Mouse (Mus musculus) neutrophil, adult 83 days (primary cell): ENCODE measurements around the gene Arhgef16. TPM values are rescaled to one million over a fixed set of nuclear protein-coding genes. Genes with fewer than 3 reads are reported as not detected.

Experiments
- total RNA-seq, 2 experiments: library from RNA; stranded (reverse); gene quantifications; one replicate each; pipeline ENCODE4 v1.2.4; 2023

Gene Arhgef16
- total RNA-seq, result not detected

DNA sequence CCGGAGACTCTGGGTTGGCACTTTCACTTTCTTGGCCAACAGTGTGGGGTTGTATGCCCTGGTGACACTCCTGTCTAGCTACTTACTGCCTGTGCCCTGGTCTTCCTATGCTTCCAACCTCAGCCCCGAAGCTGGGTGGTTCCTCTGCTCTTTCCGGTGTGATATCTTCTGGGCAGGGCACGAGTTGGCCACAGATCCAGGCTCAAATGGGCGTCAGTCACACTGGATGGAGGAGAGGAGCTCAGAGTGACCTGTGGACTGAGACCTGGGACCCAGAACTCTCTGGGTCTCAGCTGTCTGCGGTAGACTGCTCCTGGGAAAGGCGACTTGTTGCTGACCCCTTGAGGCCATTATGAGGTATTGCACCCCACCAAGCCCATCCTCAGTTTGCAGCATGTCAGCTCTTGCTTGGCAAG lies at the start of gene Arhgef16:
Arhgef16 (minus strand) TSS at position 211 of the 416 bp plus-strand sequence.

DNA sequence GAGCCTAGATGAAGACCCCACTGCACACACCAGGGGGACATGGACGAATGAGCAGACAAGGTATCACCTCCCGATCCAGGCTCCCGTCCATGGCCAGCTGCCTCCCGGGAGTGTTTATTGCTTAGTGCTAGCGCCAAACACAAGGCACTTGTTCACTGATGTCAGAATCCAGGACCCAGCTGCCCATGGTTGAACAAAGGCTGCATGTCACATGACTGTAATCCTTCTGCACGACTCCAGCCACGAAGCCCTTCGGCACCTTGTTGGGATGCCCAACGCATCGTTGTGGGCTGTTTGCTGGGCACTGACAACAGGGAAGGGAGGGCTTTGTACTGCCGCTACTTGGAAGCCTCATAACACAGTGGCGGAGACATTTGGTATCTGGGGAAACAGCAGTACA lies 34.3 kb upstream of the Arhgef16 start, which contains the start of gene B230104I21Rik:
B230104I21Rik (plus strand) TSS at position 367 of the 400 bp plus-strand sequence.

Other genes with a start within 250 kb of the Arhgef16 start
- gene Trp73, start 161.5 kb downstream of the Arhgef16 start, total RNA-seq, result not detected
- gene Wrap73, start 159.3 kb downstream of the Arhgef16 start, total RNA-seq, result 10 to 100 TPM; 10.1 to 10.3 TPM
- 100 to 1,000 TPM; 135 to 139 TPM for gene Tprgl, start 141.0 kb downstream of the Arhgef16 start, total RNA-seq
- gene Megf6, start 130.9 kb downstream of the Arhgef16 start, total RNA-seq, result under 1 TPM in 1 of 2 experiments, not detected in 1; 0.11 TPM
- gene B230104I21Rik, start 34.5 kb upstream of the Arhgef16 start, total RNA-seq, result not detected